Mouse (Mus musculus) liver, postnatal 0 days (tissue): ENCODE results near the gene Bsg. TPM values are rescaled to one million over a fixed set of nuclear protein-coding genes. Genes with fewer than 3 reads are reported as not detected.

Experiments
- ATAC-seq: fragments of 200-750 bp; cut with Nextera tagmentation; 2 replicates; pipeline ENCODE4 v1.8.0; 2017; ENCODE audit warnings: mild to moderate bottlenecking, moderate library complexity
- DNase-seq: peaks from one replicate; pipeline ENCODE4 v3.0.0-alpha.2; 2016
- H3K27ac ChIP-seq: fragments of 300-500 bp; sonication (generic); 2 replicates; pipeline ENCODE4 v1.5.1; 2014; ENCODE audit warnings: antibody characterized with exemption, moderate library complexity, mild to moderate bottlenecking, low read depth
- H3K27me3 ChIP-seq: fragments of 300-500 bp; sonication (generic); 2 replicates; pipeline ENCODE4 v1.6.1; 2014; ENCODE audit warnings: low read length, control low read depth, mixed read lengths; ENCODE audit not compliant: insufficient read depth
- H3K36me3 ChIP-seq: fragments of 300-500 bp; sonication (generic); replicated peaks from 2 replicates; pipeline ENCODE4 v1.6.1; 2014; ENCODE audit warnings: mild to moderate bottlenecking, control low read depth, low read length, moderate library complexity, mixed read lengths; ENCODE audit not compliant: insufficient read depth
- H3K4me1 ChIP-seq: fragments of 300-500 bp; sonication (generic); 2 replicates; pipeline ENCODE4 v1.6.1; 2014; ENCODE audit warnings: antibody characterized with exemption, mild to moderate bottlenecking, control low read depth; ENCODE audit not compliant: insufficient read depth
- H3K4me2 ChIP-seq: fragments of 300-500 bp; sonication (generic); 2 replicates; pipeline ENCODE4 v1.6.1; 2014; ENCODE audit warnings: low read depth, mild to moderate bottlenecking, low read length, moderate library complexity, mixed read lengths
- H3K4me3 ChIP-seq: fragments of 300-500 bp; sonication (generic); 2 replicates; pipeline ENCODE4 v1.5.1; 2014; ENCODE audit warnings: low read depth, low read length
- H3K9ac ChIP-seq: fragments of 300-500 bp; sonication (generic); replicated peaks from 2 replicates; pipeline ENCODE4 v1.6.1; 2014; ENCODE audit warnings: mild to moderate bottlenecking, moderate library complexity
- H3K9me3 ChIP-seq: fragments of 300-500 bp; sonication (generic); 2 replicates; pipeline ENCODE4 v1.6.1; 2016; ENCODE audit warnings: mild to moderate bottlenecking, control low read depth, low read length, mixed read lengths
- CTCF ChIP-seq: sonication (generic); IDR thresholded peaks from 2 replicates; pipeline ENCODE4 v1.5.1; 2016; ENCODE audit warnings: antibody characterized with exemption, low read depth
- EP300 ChIP-seq: IDR thresholded peaks from 2 replicates; pipeline ENCODE4 v1.6.1; 2016; ENCODE audit warnings: antibody characterized with exemption, low read depth, mild to moderate bottlenecking
- WGBS: fragments of 180-500 bp; shearing (Covaris S2); extraction: QIAGEN DNeasy Blood & Tissue Kit; methylation state at CpG from one replicate; pipeline ENCODE4 v1.1.7; 2014; ENCODE audit not compliant: insufficient replicate concordance; 5-methylcytosine and 5-hydroxymethylcytosine counted together
- polyA plus RNA-seq: library from polyadenylated mRNA; unstranded; fragments of >200 nt; fragmentation: Nextera tagmentation; extraction: Ambion mirVana; gene quantifications from 2 replicates; pipeline ENCODE4 v1.2.1, GENCODE M21; 2015

Gene Bsg
- polyA plus RNA-seq, result 979 and 1,075 TPM in 2 replicates

DNA sequence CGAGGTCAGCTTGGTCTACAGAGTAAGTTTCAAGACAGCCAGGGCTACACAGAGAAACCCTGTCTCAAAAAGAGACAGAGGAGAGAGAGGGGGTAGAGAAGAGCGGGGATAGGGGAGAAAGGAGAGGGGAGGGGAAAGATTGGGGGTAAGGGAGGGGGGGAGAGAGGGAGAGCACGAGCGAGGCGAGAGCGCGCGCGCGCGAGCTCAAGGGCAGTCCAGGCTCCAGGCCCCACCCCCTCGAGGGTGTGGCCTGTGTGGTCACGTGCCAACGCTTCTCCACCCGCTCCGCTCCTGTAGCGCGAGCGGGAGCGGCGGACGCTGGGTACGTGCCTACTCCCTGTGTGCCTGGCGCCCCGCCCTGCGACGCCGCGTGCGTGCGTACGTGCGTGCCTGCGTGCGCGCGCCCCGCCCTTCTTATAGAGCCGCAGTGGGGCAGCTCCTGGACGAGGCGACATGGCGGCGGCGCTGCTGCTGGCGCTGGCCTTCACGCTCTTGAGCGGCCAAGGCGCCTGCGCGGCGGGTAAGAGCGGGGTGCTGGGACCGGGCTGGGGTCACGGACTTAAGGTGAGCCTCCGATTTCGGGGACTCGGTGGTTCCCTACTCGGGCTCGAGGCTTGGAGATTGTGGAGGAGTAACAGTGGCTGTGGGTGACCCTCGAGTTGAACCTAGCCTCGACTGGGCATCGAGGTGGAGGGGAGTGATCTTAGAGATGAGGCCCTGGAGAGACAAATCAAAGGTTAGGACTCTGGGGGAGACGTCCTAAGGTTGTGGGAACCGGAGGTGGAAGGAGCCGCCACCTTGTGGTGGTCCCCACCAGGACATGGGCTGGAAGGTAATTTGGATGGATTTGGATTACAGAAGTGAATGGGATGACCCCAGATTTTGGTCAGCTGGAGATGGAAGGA lies at the start of gene Bsg:
Bsg (plus strand) TSS at position 427 of the 905 bp plus-strand sequence.
- TF ChIP-seq EP300, result no peak
- TF ChIP-seq CTCF, result peak; percentile 65
- WGBS, result under 1% methylated on average over 63 of the region's 65 CpGs
- peak within 1 kb of the TSS; percentile 79 for H3K27ac ChIP-seq
- H3K4me3 ChIP-seq, result peak within 1 kb of the TSS; percentile 85
- peaks cover 32% of the 10 kb centered on the region for H3K36me3 ChIP-seq
- peak within 1 kb of the TSS; percentile 77 for H3K4me2 ChIP-seq
- H3K27me3 ChIP-seq, result no peaks in the 10 kb centered on the region
- ATAC-seq, result peak; percentile 92
- H3K4me1 ChIP-seq, result peaks cover 48% of the 10 kb centered on the region
- H3K9ac ChIP-seq, result peak within 1 kb of the TSS; percentile 87
- no peaks in the 10 kb centered on the region for H3K9me3 ChIP-seq
- DNase-seq, result peak; percentile 99

GRCm38 (mm10) chr10:79654946-79655395 lies 49.3 kb upstream of the Bsg start:
- H3K4me1 ChIP-seq, result no peaks in the 10 kb centered on the region
- H3K27me3 ChIP-seq, result peaks cover 7% of the 10 kb centered on the region; the same call in 1 of the 2 replicates
- TF ChIP-seq EP300, result no peak
- TF ChIP-seq CTCF, result no peak
- H3K36me3 ChIP-seq, result no peaks in the 10 kb centered on the region
- H3K9ac ChIP-seq, result no peak overlapping the region
- no peak for ATAC-seq
- H3K27ac ChIP-seq, result no peak overlapping the region
- no peak for DNase-seq
- no peak overlapping the region for H3K4me2 ChIP-seq
- H3K4me3 ChIP-seq, result no peak overlapping the region
- 50% methylated on average over 1 of the region's 1 CpGs for WGBS
- no peaks in the 10 kb centered on the region for H3K9me3 ChIP-seq

GRCm38 (mm10) chr10:79658829-79659228 lies 45.5 kb upstream of the Bsg start:
- WGBS, result 17% methylated on average over 4 of the region's 4 CpGs
- TF ChIP-seq CTCF, result peak; percentile 56
- TF ChIP-seq EP300, result no peak
- H3K36me3 ChIP-seq, result no peaks in the 10 kb centered on the region
- H3K4me3 ChIP-seq, result no peak overlapping the region
- H3K27ac ChIP-seq, result no peak overlapping the region
- DNase-seq (peak; percentile 50), ATAC-seq (no peak)
- no peaks in the 10 kb centered on the region for H3K4me1 ChIP-seq
- no peak overlapping the region for H3K4me2 ChIP-seq
- no peaks in the 10 kb centered on the region for H3K9me3 ChIP-seq
- H3K9ac ChIP-seq, result no peak overlapping the region
- H3K27me3 ChIP-seq, result peaks cover 7% of the 10 kb centered on the region; the same call in 1 of the 2 replicates

DNA sequence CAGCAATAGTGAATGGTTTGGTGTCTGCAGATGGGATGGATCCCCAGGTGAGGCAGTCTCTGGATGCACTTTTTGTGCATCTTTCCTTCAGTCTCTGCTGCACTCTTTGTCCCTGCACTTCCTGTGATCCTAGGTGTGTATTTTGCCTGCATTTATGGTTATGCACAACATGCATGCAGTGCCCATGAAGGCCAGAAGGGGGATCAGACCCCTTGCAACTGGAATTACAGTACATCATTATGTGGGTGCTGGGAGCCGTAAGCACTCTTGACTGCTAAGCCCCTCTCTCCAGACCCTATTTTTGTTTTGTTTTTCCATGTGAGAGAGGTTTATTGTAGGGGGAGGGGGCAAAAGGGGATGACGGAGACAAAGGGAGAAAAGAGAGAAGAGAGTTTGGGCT lies 44.0 kb upstream of the Bsg start:
- Histone ChIP-seq H3K9me3 (no peaks in the 10 kb centered on the region), H3K9ac (no peak overlapping the region), H3K4me2 (no peak overlapping the region), H3K4me1 (no peaks in the 10 kb centered on the region), H3K36me3 (no peaks in the 10 kb centered on the region), H3K27ac (no peak overlapping the region), H3K4me3 (no peak overlapping the region), H3K27me3 (peaks cover 2% of the 10 kb centered on the region; the same call in 1 of the 2 replicates)
- DNase-seq, result no peak
- no peak for TF ChIP-seq EP300
- peak; percentile 56 for TF ChIP-seq CTCF
- 73% methylated on average over 2 of the region's 2 CpGs for WGBS
- no peak for ATAC-seq

- Histone ChIP-seq H3K27me3 (no peaks in the 10 kb centered on the region), H3K36me3 (no peaks in the 10 kb centered on the region), H3K4me1 (no peaks in the 10 kb centered on the region), H3K4me2 (no peak overlapping the region), H3K9me3 (no peaks in the 10 kb centered on the region), H3K9ac (no peak overlapping the region), H3K4me3 (no peak overlapping the region), H3K27ac (no peak overlapping the region)
- WGBS, result 34% methylated on average over 3 of the region's 3 CpGs
- DNase-seq (no peak), ATAC-seq (no peak)
- TF ChIP-seq CTCF (no peak), EP300 (no peak)
These were observed 42.4 kb upstream of the Bsg start for GRCm38 (mm10) chr10:79661861-79662260.

DNA sequence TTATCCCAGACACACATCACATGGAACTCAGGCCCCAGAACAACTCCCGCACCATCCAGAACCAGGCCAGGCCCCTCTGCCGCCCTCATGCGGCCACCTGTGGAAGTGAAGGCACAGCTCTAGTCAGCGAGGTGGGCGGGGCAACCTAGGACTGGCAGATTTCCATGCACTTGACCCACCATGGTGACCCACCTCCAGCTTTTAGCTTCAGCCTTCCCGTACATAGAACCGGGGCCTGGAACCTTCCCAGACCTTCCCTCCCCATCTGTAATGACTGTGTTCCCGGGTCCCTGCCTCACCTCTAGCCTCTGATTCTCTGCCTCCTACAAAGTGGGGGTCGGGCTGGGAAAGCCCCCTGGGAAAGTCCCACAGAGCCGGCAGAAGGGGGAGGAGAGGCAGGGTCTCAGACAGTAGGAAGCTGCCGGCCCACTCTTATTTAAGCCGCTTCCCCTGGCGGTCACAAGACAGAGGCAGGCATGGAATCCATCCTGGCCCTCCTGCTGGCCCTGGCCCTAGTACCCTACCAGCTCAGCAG lies 40.1 kb upstream of the Bsg start, which contains the start of gene Madcam1:
Madcam1 (plus strand) TSS at position 429 of the 535 bp plus-strand sequence.
- Histone ChIP-seq H3K4me3 (no peak within 1 kb of the TSS), H3K4me2 (no peak within 1 kb of the TSS), H3K4me1 (no peaks in the 10 kb centered on the region; the same call in 1 of the 2 replicates), H3K27me3 (no peaks in the 10 kb centered on the region), H3K9ac (no peak within 1 kb of the TSS), H3K9me3 (no peaks in the 10 kb centered on the region), H3K27ac (no peak within 1 kb of the TSS), H3K36me3 (no peaks in the 10 kb centered on the region)
- TF ChIP-seq EP300 (no peak), CTCF (peak; percentile 95)
- DNase-seq (peak; percentile 86), ATAC-seq (0 out of 2 replicates have a peak, but pooled peaks have one; percentile 16)
- 18% methylated on average over 13 of the region's 13 CpGs for WGBS
